Mouse (Mus musculus) bone marrow, adult 2 months (tissue): ENCODE results near the gene Mzf1.
A peak's percentile ranks its signal among the peaks of the same experiment; 100 is the strongest.

Experiments
- CTCF ChIP-seq: fragments of 200-500 bp; IDR thresholded peaks from 2 replicates; pipeline ENCODE4 v1.5.1; 2011; ENCODE audit warnings: low read length, control low read depth; ENCODE audit not compliant: control insufficient read depth, insufficient read depth
- POLR2A ChIP-seq: fragments of 200-500 bp; IDR thresholded peaks from 2 replicates; pipeline ENCODE4 v1.6.1; 2011; ENCODE audit warnings: low read depth, mild to moderate bottlenecking, control low read depth, low read length, borderline replicate concordance; ENCODE audit not compliant: control insufficient read depth

GRCm38 (mm10) chr7:13034148-13034977 is 20.2 kb downstream of the Mzf1 start, which contains the start of gene Chmp2a:
- TF ChIP-seq CTCF (no peak), POLR2A (peak; percentile 89)
